Mouse (Mus musculus) E14TG2a.4 (cell line): ENCODE measurements around the gene Pdgfa.

ENCODE experiments used
- CTCF ChIP-seq: conservative IDR thresholded peaks from 2 replicates; pipeline ENCODE4 v1.5.1; 2014; ENCODE audit warnings: low read length
- NANOG ChIP-seq: IDR thresholded peaks from 2 replicates; pipeline ENCODE4 v1.6.1; 2014; ENCODE audit warnings: borderline replicate concordance, low read length, mixed read lengths

- TF ChIP-seq CTCF (no peak), NANOG (no peak)
These were observed 20.4 kb upstream of the Pdgfa start for GRCm38 (mm10) chr5:139017371-139018124.
